Mouse (Mus musculus) CH12.LX (cell line): ENCODE data around the gene Fam209. TPM values are rescaled to one million over a fixed set of nuclear protein-coding genes. Genes with fewer than 3 reads are reported as not detected.

Experiments
- DNase-seq: peaks from one replicate; pipeline ENCODE4 v3.0.0-alpha.2; 2013; ENCODE audit errors: extremely low read depth
- H3K27ac ChIP-seq: 2 replicates; pipeline ENCODE4 v1.5.1; 2012; ENCODE audit warnings: low read depth, mild to moderate bottlenecking, control low read depth, moderate library complexity; ENCODE audit not compliant: insufficient read depth
- H3K27me3 ChIP-seq: replicated peaks from 2 replicates; pipeline ENCODE3; 2012; ENCODE audit warnings: inconsistent platforms
- H3K36me3 ChIP-seq, 2 experiments: replicated peaks in 1 of 2; 2 replicates each; pipeline versions ENCODE3 to v1.6.1; 2012; ENCODE audit warnings: inconsistent platforms in 1 of 2, low read length in 1 of 2, mild to moderate bottlenecking in 1 of 2, mixed read lengths in 1 of 2, moderate library complexity in 1 of 2; ENCODE audit not compliant: control insufficient read depth in 1 of 2, insufficient read depth in 1 of 2
- H3K4me1 ChIP-seq, 2 experiments: 2 replicates each; pipeline ENCODE4 v1.6.1; 2012; ENCODE audit warnings: inconsistent platforms in 1 of 2, moderate library complexity in 1 of 2; ENCODE audit not compliant: insufficient read depth in 2 of 2, control insufficient read depth in 1 of 2
- H3K4me2 ChIP-seq: 2 replicates; pipeline ENCODE4 v1.6.1; 2012; ENCODE audit warnings: low read depth, mild to moderate bottlenecking, control low read depth; ENCODE audit not compliant: poor library complexity, insufficient read depth, severe bottlenecking
- H3K4me3 ChIP-seq, 3 experiments: fragments of 150-350 bp in 1 of 3; sonication (generic) in 1 of 3; replicated peaks in 1 of 3; 2 replicates each; pipeline versions ENCODE3 to v1.5.1; 2011 to 2012; ENCODE audit warnings: low read depth in 2 of 3, low read length in 2 of 3, mild to moderate bottlenecking in 2 of 3, moderate library complexity in 2 of 3, control low read depth in 1 of 3, improper control_type of control experiment in 1 of 3, inconsistent platforms in 1 of 3, mixed read lengths in 1 of 3; ENCODE audit not compliant: poor library complexity in 1 of 3
- H3K79me2 ChIP-seq: replicated peaks from 2 replicates; pipeline ENCODE4 v1.6.1; 2012; ENCODE audit warnings: mild to moderate bottlenecking, moderate library complexity; ENCODE audit not compliant: control insufficient read depth, poor library complexity, insufficient read depth, severe bottlenecking; ENCODE audit errors: extremely low read depth
- H3K9ac ChIP-seq: 2 replicates; pipeline ENCODE4 v1.6.1; 2012; ENCODE audit warnings: low read depth, mild to moderate bottlenecking, control low read depth, moderate library complexity; ENCODE audit not compliant: insufficient read depth
- H3K9me3 ChIP-seq: replicated peaks from 2 replicates; pipeline ENCODE3; 2012; ENCODE audit warnings: low read length, inconsistent platforms, mixed read lengths
- BHLHE40 ChIP-seq: IDR thresholded peaks from 2 replicates; pipeline ENCODE4 v1.6.1; 2011; ENCODE audit warnings: mild to moderate bottlenecking, low read depth, low read length, improper control_type of control experiment
- CHD1 ChIP-seq: IDR thresholded peaks from 2 replicates; pipeline ENCODE4 v1.6.1; 2012; ENCODE audit warnings: low read depth, low read length, improper control_type of control experiment, inconsistent platforms
- CTCF ChIP-seq, 2 experiments: IDR thresholded peaks in 1 of 2; conservative IDR thresholded peaks in 1 of 2; 2 replicates each; pipeline ENCODE4 v1.5.1; 2011 to 2012; ENCODE audit warnings: low read depth in 2 of 2, low read length in 2 of 2, improper control_type of control experiment in 1 of 2, inconsistent platforms in 1 of 2, mild to moderate bottlenecking in 1 of 2, moderate library complexity in 1 of 2
- E2F4 ChIP-seq: IDR thresholded peaks from 2 replicates; pipeline ENCODE4 v1.6.1; 2011; ENCODE audit warnings: low read depth, low read length, improper control_type of control experiment; ENCODE audit not compliant: insufficient replicate concordance
- ELF1 ChIP-seq: IDR thresholded peaks from 2 replicates; pipeline ENCODE4 v1.6.1; 2014; ENCODE audit warnings: low read depth, mild to moderate bottlenecking, inconsistent platforms, low read length, improper control_type of control experiment
- EP300 ChIP-seq: IDR thresholded peaks from 2 replicates; pipeline ENCODE4 v1.6.1; 2011; ENCODE audit warnings: low read length, improper control_type of control experiment
- HCFC1 ChIP-seq: IDR thresholded peaks from 2 replicates; pipeline ENCODE4 v1.6.1; 2012; ENCODE audit warnings: low read depth, mild to moderate bottlenecking, inconsistent platforms, low read length, improper control_type of control experiment
- JUN ChIP-seq: IDR thresholded peaks from 2 replicates; pipeline ENCODE4 v1.6.1; 2011; ENCODE audit warnings: low read depth, mild to moderate bottlenecking, low read length, improper control_type of control experiment, moderate library complexity; ENCODE audit not compliant: insufficient read depth
- JUND ChIP-seq: conservative IDR thresholded peaks from 2 replicates; pipeline ENCODE4 v1.6.1; 2011; ENCODE audit warnings: low read depth, low read length, improper control_type of control experiment
- MAFK ChIP-seq: IDR thresholded peaks from 2 replicates; pipeline ENCODE4 v1.6.1; 2011; ENCODE audit warnings: low read length, improper control_type of control experiment; ENCODE audit not compliant: insufficient replicate concordance
- MAX ChIP-seq: IDR thresholded peaks from 2 replicates; pipeline ENCODE4 v1.6.1; 2011; ENCODE audit warnings: low read length, improper control_type of control experiment
- MAZ ChIP-seq: IDR thresholded peaks from 2 replicates; pipeline ENCODE4 v1.6.1; 2012; ENCODE audit warnings: low read depth, mild to moderate bottlenecking, inconsistent platforms, low read length, improper control_type of control experiment, moderate library complexity
- MYC ChIP-seq: IDR thresholded peaks from 2 replicates; pipeline ENCODE4 v1.6.1; 2011; ENCODE audit warnings: low read depth, mild to moderate bottlenecking, improper control_type of control experiment, low read length
- NELFE ChIP-seq: IDR thresholded peaks from 2 replicates; pipeline ENCODE4 v1.6.1; 2011; ENCODE audit warnings: low read depth, low read length, improper control_type of control experiment
- PAX5 ChIP-seq: IDR thresholded peaks from 2 replicates; pipeline ENCODE4 v1.6.1; 2012; ENCODE audit warnings: low read length, inconsistent platforms, mixed read lengths
- POLR2A ChIP-seq: IDR thresholded peaks from 2 replicates; pipeline ENCODE4 v1.6.1; 2011; ENCODE audit warnings: low read depth, mild to moderate bottlenecking, improper control_type of control experiment, low read length
- RCOR1 ChIP-seq: conservative IDR thresholded peaks from 2 replicates; pipeline ENCODE4 v1.6.1; 2012; ENCODE audit warnings: low read depth, mild to moderate bottlenecking, inconsistent platforms, low read length, improper control_type of control experiment
- SIN3A ChIP-seq: IDR thresholded peaks from 2 replicates; pipeline ENCODE4 v1.6.1; 2012; ENCODE audit warnings: low read length, improper control_type of control experiment, inconsistent platforms
- SMC3 ChIP-seq: IDR thresholded peaks from 2 replicates; pipeline ENCODE4 v1.6.1; 2011; ENCODE audit warnings: low read depth, low read length, improper control_type of control experiment
- TBP ChIP-seq: conservative IDR thresholded peaks from 2 replicates; pipeline ENCODE4 v1.6.1; 2011; ENCODE audit warnings: low read depth, low read length, improper control_type of control experiment
- USF1 ChIP-seq: IDR thresholded peaks from 2 replicates; pipeline ENCODE4 v1.6.1; 2014; ENCODE audit warnings: low read depth, mild to moderate bottlenecking, inconsistent platforms, low read length, improper control_type of control experiment
- USF2 ChIP-seq: conservative IDR thresholded peaks from 2 replicates; pipeline ENCODE4 v1.6.1; 2011; ENCODE audit warnings: low read depth, low read length, improper control_type of control experiment
- ZKSCAN1 ChIP-seq: IDR thresholded peaks from 2 replicates; pipeline ENCODE4 v1.6.1; 2012; ENCODE audit warnings: low read depth, inconsistent platforms, low read length, improper control_type of control experiment, borderline replicate concordance
- ZMIZ1 ChIP-seq: IDR thresholded peaks from 2 replicates; pipeline ENCODE4 v1.6.1; 2012; ENCODE audit warnings: low read depth, mild to moderate bottlenecking, inconsistent platforms, low read length, improper control_type of control experiment
- ZNF384 ChIP-seq: IDR thresholded peaks from 2 replicates; pipeline ENCODE4 v1.6.1; 2012; ENCODE audit warnings: low read depth, low read length, improper control_type of control experiment, inconsistent platforms
- dilution Hi-C: fragments of 300-500 bp; cut with MboI; formaldehyde crosslinking; loops from 2 replicates; pipeline ENCODE4 v1.14.3; 2020; ENCODE audit warnings: low sequenced_read_pairs; ENCODE audit not compliant: extremely low pct_unique_long_range_greater_than_20kb, extremely low pct_ligation_motif_present
- in situ Hi-C: fragments of 300-500 bp; cut with MboI; formaldehyde crosslinking; loops from 3 replicates; pipeline ENCODE4 v1.14.3; 2019; ENCODE audit warnings: low sequenced_read_pairs, low pct_ligation_motif_present, low pct_unique_long_range_greater_than_20kb, mixed read lengths
- polyA plus RNA-seq: library from polyadenylated mRNA; unstranded; fragments of >175 nt; gene quantifications from 2 replicates; pipeline ENCODE4 v1.2.1, GENCODE M21; 2012; ENCODE audit warnings: low read depth; ENCODE audit not compliant: insufficient read length
- total RNA-seq, 2 experiments: library from RNA; depleted of rRNA; stranded (reverse); fragments of 300-350 nt in 1 of 2; fragments of >200 nt in 1 of 2; gene quantifications; 2 replicates each; pipeline ENCODE4 v1.2.3; 2012 to 2014

The Fam209 gene
- total and polyA plus RNA-seq, 3 experiments = 0.25 to 1.2 TPM; not detected in 1

- dilution Hi-C loops = no loop called here
- in situ Hi-C loops = loop anchor here (25.0 kb wide), 1 partner anchor 602 kb away; no protein-coding TSS in a partner anchor
Measured at GRCm38 (mm10) chr2:172484696-172485370, 12.5 kb downstream of the Fam209 start.

GRCm38 (mm10) chr2:172496736-172497345 lies 24.5 kb downstream of the Fam209 start:
- TF ChIP-seq USF1 (no peak), SMC3 (no peak), TBP (no peak), NELFE (no peak), USF2 (no peak), JUND (no peak), ZNF384 (no peak), POLR2A (no peak), EP300 (no peak), MAZ (no peak), CTCF (conservative IDR thresholded peaks at IDR 0.05 in 1 of 2, IDR thresholded peaks at IDR 0.05 in 1 of 2; ENCODE audit: low read depth in 2 of 2, low read length in 2 of 2) (no peak), JUN (no peak), BHLHE40 (no peak), HCFC1 (no peak)
- DNase-seq = no peak
- Histone ChIP-seq H3K9me3 (no peaks in the 10 kb centered on the region), H3K9ac (no peak overlapping the region), H3K27ac (no peak overlapping the region), H3K27me3 (peaks cover 31% of the 10 kb centered on the region), H3K79me2 (no peaks in the 10 kb centered on the region), H3K36me3 (no peaks in the 10 kb centered on the region), H3K4me1 (peaks cover 0 to 3% of the 10 kb centered on the region in 2 experiments; a peak in 1 of 4 replicates), H3K4me2 (no peak overlapping the region), H3K4me3 (no peak overlapping the region)
- dilution Hi-C loops = no loop called here
- in situ Hi-C loops = loop anchor here (25.0 kb wide), 1 partner anchor 590 kb away; no protein-coding TSS in a partner anchor

More at GRCm38 (mm10) chr2:172484696-172485370, 12.5 kb downstream of the Fam209 start:
- TF ChIP-seq MAFK (no peak), RCOR1 (no peak), ZNF384 (no peak), MYC (no peak), SIN3A (no peak), PAX5 (no peak), ZMIZ1 (no peak), USF1 (no peak), ZKSCAN1 (no peak), BHLHE40 (no peak), SMC3 (no peak), MAX (no peak), CHD1 (no peak), ELF1 (no peak), E2F4 (no peak)
- H3K27ac ChIP-seq = no peak overlapping the region
- H3K4me3 ChIP-seq = no peak overlapping the region
- peaks cover 65% of the 10 kb centered on the region for H3K27me3 ChIP-seq
- no peaks in the 10 kb centered on the region for H3K79me2 ChIP-seq
- no peak overlapping the region for H3K4me2 ChIP-seq
- no peak overlapping the region for H3K9ac ChIP-seq
- no peaks in the 10 kb centered on the region for H3K4me1 ChIP-seq
- no peaks in the 10 kb centered on the region for H3K36me3 ChIP-seq
- DNase-seq = no peak
- H3K9me3 ChIP-seq = no peaks in the 10 kb centered on the region
